Mouse (Mus musculus) kidney, embryonic 14.5 days (tissue): ENCODE data around the gene Ska2. TPM values are rescaled to one million over a fixed set of nuclear protein-coding genes. Genes with fewer than 3 reads are reported as not detected.

Experiments used
- ATAC-seq: fragments of 200-750 bp; cut with Nextera tagmentation; 2 replicates; pipeline ENCODE4 v1.8.0; 2017; ENCODE audit warnings: moderate number of reproducible peaks, mild to moderate bottlenecking, moderate TSS enrichment, moderate library complexity; ENCODE audit not compliant: low FRiP score, low TSS enrichment
- H3K27ac ChIP-seq: fragments of 300-500 bp; sonication (generic); 2 replicates; pipeline ENCODE4 v1.5.1; 2014; ENCODE audit warnings: low read depth, mild to moderate bottlenecking, low read length, moderate library complexity, mixed read lengths
- H3K27me3 ChIP-seq: fragments of 300-500 bp; sonication (generic); 2 replicates; pipeline ENCODE4 v1.6.1; 2014; ENCODE audit warnings: mild to moderate bottlenecking, low read length; ENCODE audit not compliant: control insufficient read depth, insufficient read depth
- H3K36me3 ChIP-seq: fragments of 300-500 bp; sonication (generic); 2 replicates; pipeline ENCODE4 v1.6.1; 2014; ENCODE audit warnings: low read length, mixed read lengths; ENCODE audit not compliant: control insufficient read depth, insufficient read depth
- H3K4me1 ChIP-seq: fragments of 300-500 bp; sonication (generic); 2 replicates; pipeline ENCODE4 v1.6.1; 2014; ENCODE audit warnings: low read length, mixed read lengths; ENCODE audit not compliant: control insufficient read depth, insufficient read depth
- H3K4me2 ChIP-seq: fragments of 300-500 bp; sonication (generic); replicated peaks from 2 replicates; pipeline ENCODE4 v1.6.1; 2014; ENCODE audit warnings: low read depth, mild to moderate bottlenecking, low read length
- H3K4me3 ChIP-seq: fragments of 300-500 bp; sonication (generic); 2 replicates; pipeline ENCODE4 v1.5.1; 2014; ENCODE audit warnings: mild to moderate bottlenecking, low read length
- H3K9ac ChIP-seq: fragments of 300-500 bp; sonication (generic); 2 replicates; pipeline ENCODE4 v1.6.1; 2014; ENCODE audit warnings: low read depth, mild to moderate bottlenecking, low read length, moderate library complexity
- H3K9me3 ChIP-seq: fragments of 300-500 bp; sonication (generic); 2 replicates; pipeline ENCODE4 v1.6.1; 2016; ENCODE audit warnings: low read length; ENCODE audit not compliant: control insufficient read depth
- WGBS: fragments of 180-500 bp; shearing (Covaris S2); extraction: QIAGEN DNeasy Blood & Tissue Kit; methylation state at CpG from one replicate; pipeline ENCODE4 v1.1.7; 2014; 5-methylcytosine and 5-hydroxymethylcytosine counted together
- polyA plus RNA-seq: library from polyadenylated mRNA; unstranded; fragments of >200 nt; fragmentation: Nextera tagmentation; extraction: Ambion mirVana; gene quantifications from 2 replicates; pipeline ENCODE4 v1.2.1, GENCODE M21; 2014

The Ska2 gene
- 64.1 and 70.5 TPM in 2 replicates for polyA plus RNA-seq

- Histone ChIP-seq H3K9me3 (no peaks in the 10 kb centered on the region), H3K4me1 (peaks cover 11% of the 10 kb centered on the region; the same call in 1 of the 2 replicates), H3K4me3 (peak within 1 kb of the TSS; percentile 87), H3K27ac (peak within 1 kb of the TSS; percentile 99), H3K9ac (peak within 1 kb of the TSS; percentile 94), H3K4me2 (peak within 1 kb of the TSS; percentile 60), H3K36me3 (peaks cover 38% of the 10 kb centered on the region), H3K27me3 (no peaks in the 10 kb centered on the region)
- WGBS = under 1% methylated on average over 40 of the region's 40 CpGs
- ATAC-seq = peak; percentile 99
These were observed at the start of gene Ska2 for GRCm38 (mm10) chr11:87108755-87109518. Ska2 (plus strand) TSS chr11:87109234.

- ATAC-seq = no peak
These were observed 48.6 kb upstream of the Ska2 start for GRCm38 (mm10) chr11:87060410-87060809.

GRCm38 (mm10) chr11:87062087-87062486 is 46.9 kb upstream of the Ska2 start:
- no peak overlapping the region for H3K4me2 ChIP-seq
- no peak overlapping the region for H3K27ac ChIP-seq
- H3K27me3 ChIP-seq = no peaks in the 10 kb centered on the region
- peaks cover 4% of the 10 kb centered on the region; the same call in 1 of the 2 replicates for H3K36me3 ChIP-seq
- 66% methylated on average over 3 of the region's 3 CpGs for WGBS
- H3K9ac ChIP-seq = no peak overlapping the region
- H3K4me3 ChIP-seq = no peak overlapping the region
- ATAC-seq = no peak
- H3K4me1 ChIP-seq = no peaks in the 10 kb centered on the region
- no peaks in the 10 kb centered on the region for H3K9me3 ChIP-seq

More at GRCm38 (mm10) chr11:87060410-87060809, 48.6 kb upstream of the Ska2 start:
- no peak overlapping the region for H3K4me2 ChIP-seq
- no peak overlapping the region for H3K9ac ChIP-seq
- H3K27me3 ChIP-seq = no peaks in the 10 kb centered on the region
- no peak overlapping the region for H3K27ac ChIP-seq
- H3K4me1 ChIP-seq = no peaks in the 10 kb centered on the region
- H3K9me3 ChIP-seq = no peaks in the 10 kb centered on the region
- H3K4me3 ChIP-seq = no peak overlapping the region
- peaks cover 4% of the 10 kb centered on the region; the same call in 1 of the 2 replicates for H3K36me3 ChIP-seq
- WGBS = 97% methylated on average over 2 of the region's 2 CpGs

GRCm38 (mm10) chr11:87073343-87073865 is 35.6 kb upstream of the Ska2 start:
- Histone ChIP-seq H3K4me1 (no peaks in the 10 kb centered on the region; the same call in 1 of the 2 replicates), H3K27ac (peak overlapping the region; percentile 68), H3K9me3 (no peaks in the 10 kb centered on the region), H3K4me2 (peak overlapping the region; percentile 97), H3K4me3 (peak overlapping the region; percentile 69), H3K27me3 (no peaks in the 10 kb centered on the region), H3K36me3 (peaks cover 15% of the 10 kb centered on the region), H3K9ac (peak overlapping the region; percentile 68)
- peak; percentile 77 for ATAC-seq
- 1% methylated on average over 23 of the region's 24 CpGs for WGBS

- Histone ChIP-seq H3K4me1 (no peaks in the 10 kb centered on the region; the same call in 1 of the 2 replicates), H3K9me3 (no peaks in the 10 kb centered on the region), H3K36me3 (peaks cover 17% of the 10 kb centered on the region), H3K4me2 (peak within 1 kb of the TSS; percentile 97), H3K27ac (peak within 1 kb of the TSS; percentile 68), H3K27me3 (no peaks in the 10 kb centered on the region), H3K4me3 (peak within 1 kb of the TSS; percentile 69), H3K9ac (peak within 1 kb of the TSS; percentile 68)
- WGBS = 1% methylated on average over 43 of the region's 43 CpGs
- ATAC-seq = peak; percentile 93
These were observed 35.1 kb upstream of the Ska2 start, which contains the start of gene Gdpd1 for GRCm38 (mm10) chr11:87073866-87074440. Gdpd1 (minus strand) TSS chr11:87074062.

- Histone ChIP-seq H3K9me3 (no peaks in the 10 kb centered on the region), H3K9ac (no peak overlapping the region), H3K4me2 (no peak overlapping the region), H3K4me1 (peaks cover 12% of the 10 kb centered on the region), H3K36me3 (peaks cover 45% of the 10 kb centered on the region), H3K27ac (no peak overlapping the region), H3K4me3 (no peak overlapping the region), H3K27me3 (no peaks in the 10 kb centered on the region)
- ATAC-seq = no peak
- WGBS = 81% methylated on average over 1 of the region's 1 CpGs
These were observed 25.3 kb upstream of the Ska2 start for GRCm38 (mm10) chr11:87083712-87084111.

- Histone ChIP-seq H3K9ac (peak overlapping the region; percentile 74; the same call in 1 of the 2 replicates), H3K4me3 (peak overlapping the region; percentile 75), H3K36me3 (peaks cover 43% of the 10 kb centered on the region), H3K27ac (no peak overlapping the region), H3K27me3 (no peaks in the 10 kb centered on the region), H3K4me2 (peak overlapping the region; percentile 74), H3K9me3 (no peaks in the 10 kb centered on the region), H3K4me1 (peaks cover 12% of the 10 kb centered on the region)
- ATAC-seq = no peak
- WGBS = 88% methylated on average over 13 of the region's 13 CpGs
These were observed 23.6 kb upstream of the Ska2 start for GRCm38 (mm10) chr11:87085461-87085860.

- Histone ChIP-seq H3K4me1 (peaks cover 12% of the 10 kb centered on the region), H3K27me3 (no peaks in the 10 kb centered on the region), H3K36me3 (peaks cover 43% of the 10 kb centered on the region), H3K4me3 (peak within 1 kb of the TSS; percentile 75), H3K9ac (peak within 1 kb of the TSS; percentile 74), H3K4me2 (peak within 1 kb of the TSS; percentile 74), H3K9me3 (no peaks in the 10 kb centered on the region), H3K27ac (peak within 1 kb of the TSS; percentile 30; the same call in 1 of the 2 replicates)
- under 1% methylated on average over 43 of the region's 43 CpGs for WGBS
- ATAC-seq = peak; percentile 93
These were observed 22.6 kb upstream of the Ska2 start, which contains the start of gene Smg8 for GRCm38 (mm10) chr11:87086290-87086984. Smg8 (minus strand) TSS chr11:87086774.
